ENCODE assay signal across 28 mouse cellular contexts in genomic region chr1:91278410-91279119, GRCm38 (mm10). TPM values are rescaled to one million over a fixed set of nuclear protein-coding genes. Genes with fewer than 3 reads are reported as not detected.
DNase-seq lines count a peak whose midpoint lies in the region; ATAC-seq lines count a peak whose summit lies in the region.
"Had no signal": no experiment of that assay in that cellular context is flagged by ENCODE, and none has a peak within 500 bp of the region (broad histone marks: within the 10 kb centered on the region; RNA-seq: fewer than 3 reads in every experiment).

No protein-coding gene starts in this region.

- 75% methylated on average over 3 of the region's 3 CpGs for WGBS in liver, embryonic 16.5 days (ENCODE audit: insufficient replicate concordance)
- WGBS in forebrain, embryonic 14.5 days, result 97% methylated on average over 3 of the region's 3 CpGs

- no peak overlapping the region for H3K4me3 ChIP-seq in liver, embryonic 16.5 days (ENCODE audit: low read depth, low read length)
- H3K4me3 ChIP-seq in forebrain, embryonic 14.5 days (ENCODE audit: low read depth, low read length), result no peak overlapping the region
- H3K4me3 ChIP-seq: erythroblast, embryonic 14.5 days; hindbrain, embryonic 13.5 days; limb, embryonic 15.5 days; midbrain, embryonic 15.5 days had no signal

- H3K27me3 ChIP-seq in liver, embryonic 16.5 days (ENCODE audit: control insufficient read depth, insufficient read depth, low read depth, low read length), result no peaks in the 10 kb centered on the region
- no peaks in the 10 kb centered on the region for H3K27me3 ChIP-seq in forebrain, embryonic 14.5 days (replicated peaks; ENCODE audit: control insufficient read depth, insufficient read depth, low read length)
- H3K27me3 ChIP-seq: hindbrain, embryonic 13.5 days; limb, embryonic 15.5 days; midbrain, embryonic 15.5 days had no signal

- H3K4me1 ChIP-seq in liver, embryonic 16.5 days (ENCODE audit: control insufficient read depth, low read depth, low read length), result peaks cover 3% of the 10 kb centered on the region; the same call in 1 of the 2 replicates
- no peaks in the 10 kb centered on the region for H3K4me1 ChIP-seq in forebrain, embryonic 14.5 days (ENCODE audit: control insufficient read depth, insufficient read depth, low read length)
- H3K4me1 ChIP-seq: hindbrain, embryonic 13.5 days; limb, embryonic 15.5 days; midbrain, embryonic 15.5 days had no signal

- H3K9ac ChIP-seq in liver, embryonic 16.5 days (ENCODE audit: low read depth, low read length), result no peak overlapping the region
- no peak overlapping the region for H3K9ac ChIP-seq in forebrain, embryonic 14.5 days (ENCODE audit: low read length)
- H3K9ac ChIP-seq: hindbrain, embryonic 13.5 days; limb, embryonic 15.5 days; midbrain, embryonic 15.5 days had no signal

- H3K36me3 ChIP-seq in liver, embryonic 16.5 days (ENCODE audit: control insufficient read depth, insufficient read depth), result peaks cover 25% of the 10 kb centered on the region
- H3K36me3 ChIP-seq in forebrain, embryonic 14.5 days (ENCODE audit: control insufficient read depth, insufficient read depth, low read length), result peaks cover 60% of the 10 kb centered on the region

- no peak overlapping the region for H3K4me2 ChIP-seq in liver, embryonic 16.5 days (ENCODE audit: low read depth, low read length)
- no peak overlapping the region for H3K4me2 ChIP-seq in forebrain, embryonic 14.5 days (ENCODE audit: low read length)
- H3K4me2 ChIP-seq: hindbrain, embryonic 13.5 days; limb, embryonic 15.5 days; midbrain, embryonic 15.5 days had no signal

- no peaks in the 10 kb centered on the region for H3K9me3 ChIP-seq in liver, embryonic 16.5 days (replicated peaks; ENCODE audit: control insufficient read depth, low read length)
- H3K9me3 ChIP-seq in forebrain, embryonic 14.5 days (replicated peaks; ENCODE audit: control insufficient read depth, low read length), result no peaks in the 10 kb centered on the region
- H3K9me3 ChIP-seq: hindbrain, embryonic 13.5 days; limb, embryonic 15.5 days; midbrain, embryonic 15.5 days had no signal

- peak; percentile 30 for DNase-seq in CD4-positive helper T cell, adult 2 months (ENCODE audit: low read depth, low spot score)
- DNase-seq in CD4-positive, CD25-positive, alpha-beta regulatory T cell, adult 2 months (ENCODE audit: low read depth, low spot score), result peak; percentile 16
- DNase-seq in induced T-regulatory cell, adult 2 months (ENCODE audit: low read depth), result peak; percentile 56
- no peak for DNase-seq in layer of hippocampus, postnatal 36 days
- DNase-seq in cerebellum, adult 9-11 months, result no peak
- DNase-seq in forebrain, embryonic 14.5 days (ENCODE audit: low spot score), result no peak
- DNase-seq in retina, postnatal 1 day, result no peak
- DNase-seq: adrenal gland, postnatal 25 days; cerebellum, postnatal 10 days; gastrocnemius, postnatal 14 days; heart, adult 18-20 months; heart, postnatal 36 days; kidney, adult 18-20 months; layer of hippocampus, adult 9-11 months; left cerebral cortex, postnatal 4 days; lung, postnatal 4 days; right cerebral cortex, adult 18-20 months; right cerebral cortex, postnatal 4 days had no signal

- peak overlapping the region; percentile 73 for H3K27ac ChIP-seq in liver, embryonic 16.5 days (ENCODE audit: low read length)
- H3K27ac ChIP-seq in forebrain, embryonic 14.5 days (ENCODE audit: low read depth, low read length), result no peak overlapping the region
- H3K27ac ChIP-seq: hindbrain, embryonic 13.5 days; kidney, postnatal 0 days; limb, embryonic 15.5 days; midbrain, embryonic 15.5 days had no signal

- ATAC-seq in liver, embryonic 16.5 days (ENCODE audit: low read depth), result peak; percentile 85
- ATAC-seq in forebrain, embryonic 14.5 days, result no peak
- ATAC-seq: forebrain, embryonic 16.5 days; midbrain, embryonic 15.5 days had no signal

RNA-seq across cellular contexts. Expression of gene Scly, which starts 19.6 kb away (rescaled TPM):
- polyA plus RNA-seq in liver, embryonic 16.5 days (2015; fragmentation: Nextera tagmentation; extraction: Ambion mirVana), result 29.6 and 33.4 TPM in 2 replicates
- 10 to 100 TPM; 19.8 to 22.3 TPM for total RNA-seq in layer of hippocampus, postnatal 36 days (2021)
- polyA plus RNA-seq in forebrain, embryonic 14.5 days (2014; fragmentation: Nextera tagmentation; extraction: Ambion mirVana), result 6.3 and 7.3 TPM in 2 replicates

RNA-seq across cellular contexts. Expression of gene Ube2f, which starts 28.5 kb away (rescaled TPM):
- 66.3 and 69.0 TPM in 2 replicates for polyA plus RNA-seq in liver, embryonic 16.5 days (2015; fragmentation: Nextera tagmentation; extraction: Ambion mirVana)
- total RNA-seq in layer of hippocampus, postnatal 36 days (2021), result 10 to 100 TPM; 53.1 to 57.9 TPM
- 73.0 and 78.8 TPM in 2 replicates for polyA plus RNA-seq in forebrain, embryonic 14.5 days (2014; fragmentation: Nextera tagmentation; extraction: Ambion mirVana)

RNA-seq across cellular contexts. Expression of gene Espnl, which starts 43.3 kb away (rescaled TPM):
- polyA plus RNA-seq in liver, embryonic 16.5 days (2015; fragmentation: Nextera tagmentation; extraction: Ambion mirVana), result not detected in 2 replicates
- total RNA-seq in layer of hippocampus, postnatal 36 days (2021), result under 1 TPM in 1 of 2 experiments, not detected in 1; 0.07 TPM
- polyA plus RNA-seq in forebrain, embryonic 14.5 days (2014; fragmentation: Nextera tagmentation; extraction: Ambion mirVana), result 0.08 and 0.09 TPM in 2 replicates
- total RNA-seq: adrenal gland, postnatal 25 days; heart, adult 18-20 months had no signal
- polyA plus RNA-seq: heart, embryonic 14.5 days; lung, embryonic 16.5 days; stomach, embryonic 14.5 days had no signal

Comparison
In these comparisons a context has a peak if more than half of its experiments do, and no peak if none do; other contexts are left out.
1. DNase-seq: peak in CD4-positive helper T cell, adult 2 months (single experiment), CD4-positive, CD25-positive, alpha-beta regulatory T cell, adult 2 months (single experiment) and induced T-regulatory cell, adult 2 months (single experiment); none in layer of hippocampus, postnatal 36 days (0 of 2), cerebellum, adult 9-11 months (single experiment), forebrain, embryonic 14.5 days (single experiment) and retina, postnatal 1 day (single experiment).